Mouse (Mus musculus): Measurements from ENCODE around the gene Btf3l4. TPM values are rescaled to one million over a fixed set of nuclear protein-coding genes. Genes with fewer than 3 reads are reported as not detected.
A peak's percentile ranks its signal among the peaks of the same experiment; 100 is the strongest.

Gene Btf3l4
- polyA plus RNA-seq, 2 experiments, result 22.1 to 47.6 TPM

DNA sequence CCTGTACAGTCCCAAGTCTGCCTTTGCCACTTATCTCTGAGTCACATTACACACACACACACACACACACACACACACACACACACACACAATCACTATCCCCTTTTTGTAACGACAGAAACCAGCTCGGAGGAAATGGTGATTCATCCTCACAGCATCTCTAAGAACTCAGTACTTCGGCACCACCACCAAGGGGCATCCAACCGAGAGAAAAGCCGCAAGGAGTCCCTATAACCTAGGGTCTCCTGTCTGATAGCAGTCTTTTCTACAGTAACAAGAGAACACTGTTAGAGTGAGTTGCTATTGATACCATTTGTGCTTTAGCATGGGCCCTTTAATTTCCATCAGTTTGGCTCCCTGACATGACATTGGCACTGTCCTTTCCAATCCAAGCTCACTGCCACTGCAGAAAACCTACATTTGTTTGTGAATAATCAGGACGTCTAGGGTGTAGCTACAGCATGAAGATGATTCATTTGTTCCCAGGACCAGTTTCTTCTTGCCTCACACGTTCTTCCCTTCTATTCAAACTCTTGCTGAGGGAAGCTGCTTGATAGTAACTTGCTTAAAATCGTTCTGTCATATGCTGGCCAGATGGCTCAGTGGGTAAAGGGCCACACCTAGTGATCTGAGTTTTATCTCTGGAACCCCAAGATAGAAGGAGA, 50.9 kb downstream of the Btf3l4 start:
- Histone ChIP-seq H3K36me3 (replicated peaks; ENCODE audit: control insufficient read depth, insufficient read depth, low read depth) (no peaks in the 10 kb centered on the region), H3K9me3 (ENCODE audit: control insufficient read depth, low read length) (no peaks in the 10 kb centered on the region), H3K4me2 (ENCODE audit: low read depth) (no peak overlapping the region), H3K27me3 (ENCODE audit: control insufficient read depth, insufficient read depth, low read length) (peaks cover 34% of the 10 kb centered on the region), H3K4me3 (ENCODE audit: insufficient read depth in 1 of 2, low read depth in 2 of 2, low read length in 2 of 2) (no peak overlapping the region), H3K4me1 (replicated peaks; ENCODE audit: control insufficient read depth in 2 of 2, insufficient read depth in 2 of 2, low read length in 1 of 2) (no peaks in the 10 kb centered on the region; a peak in 1 of 4 replicates), H3K9ac (replicated peaks) (no peak overlapping the region), H3K27ac (no peak overlapping the region)
- WGBS (ENCODE audit: insufficient replicate concordance), result 25% methylated on average over 8 of the region's 8 CpGs
- TF ChIP-seq CTCF (IDR thresholded peaks at IDR 0.05; ENCODE audit: low read depth), result no peak
- no peak for TF ChIP-seq EP300 (IDR thresholded peaks at IDR 0.05; ENCODE audit: low read depth)
- DNase-seq (ENCODE audit: low read depth in 3 of 3, low spot score in 3 of 3), result no peak
- no peak for ATAC-seq (ENCODE audit: insufficient read depth)

DNA sequence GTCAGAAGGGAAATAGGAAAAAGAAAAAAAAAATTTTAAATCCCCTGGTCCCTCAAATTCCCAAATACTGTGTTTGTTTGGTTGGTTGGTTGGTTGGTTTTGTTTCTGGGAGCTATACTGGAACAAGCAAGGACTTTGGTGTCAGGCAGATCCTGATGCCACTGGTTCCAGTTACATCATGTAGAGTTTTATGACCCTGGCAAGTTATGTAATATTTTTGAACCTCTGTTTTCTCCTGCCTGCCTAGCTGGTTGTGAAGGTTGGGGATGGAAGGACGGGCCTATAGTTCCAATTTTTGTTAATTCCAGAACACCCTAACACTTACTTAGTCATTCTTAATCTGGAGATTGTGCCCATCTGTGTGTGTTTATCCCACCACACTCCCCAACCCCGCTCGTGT, 51.8 kb downstream of the Btf3l4 start:
- Histone ChIP-seq H3K27ac (no peak overlapping the region), H3K27me3 (ENCODE audit: control insufficient read depth, insufficient read depth, low read length) (peaks cover 34% of the 10 kb centered on the region), H3K4me1 (replicated peaks; ENCODE audit: control insufficient read depth in 2 of 2, insufficient read depth in 2 of 2, low read length in 1 of 2) (no peaks in the 10 kb centered on the region; a peak in 1 of 4 replicates), H3K4me2 (ENCODE audit: low read depth) (no peak overlapping the region), H3K36me3 (replicated peaks; ENCODE audit: control insufficient read depth, insufficient read depth, low read depth) (no peaks in the 10 kb centered on the region), H3K9ac (replicated peaks) (no peak overlapping the region), H3K4me3 (ENCODE audit: insufficient read depth in 1 of 2, low read depth in 2 of 2, low read length in 2 of 2) (no peak overlapping the region), H3K9me3 (ENCODE audit: control insufficient read depth, low read length) (no peaks in the 10 kb centered on the region)
- WGBS (ENCODE audit: insufficient replicate concordance), result 50% methylated on average over 3 of the region's 3 CpGs
- DNase-seq (ENCODE audit: low read depth in 3 of 3, low spot score in 3 of 3), result no peak
- TF ChIP-seq CTCF (IDR thresholded peaks at IDR 0.05; ENCODE audit: low read depth) (no peak), EP300 (IDR thresholded peaks at IDR 0.05; ENCODE audit: low read depth) (no peak)
- no peak for ATAC-seq (ENCODE audit: insufficient read depth)

DNA sequence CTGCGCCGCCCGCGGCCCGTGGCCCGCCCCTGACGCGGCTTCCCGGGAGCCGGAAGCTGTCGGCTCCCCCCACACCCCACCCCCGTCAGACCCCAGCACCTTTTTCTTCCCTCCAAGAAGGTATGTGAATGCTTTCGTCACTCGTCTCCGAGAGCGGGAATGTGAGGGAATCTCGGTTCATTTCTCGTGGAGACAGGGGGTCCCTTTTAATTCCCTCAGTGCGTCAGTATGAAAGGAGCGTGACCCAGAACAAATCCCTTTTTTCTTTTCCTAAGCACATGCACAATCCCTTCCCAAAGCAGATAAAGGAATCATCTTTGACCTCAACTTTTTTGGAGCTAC, 52.6 kb downstream of the Btf3l4 start:
- TF ChIP-seq EP300 (IDR thresholded peaks at IDR 0.05; ENCODE audit: low read depth) (no peak), CTCF (IDR thresholded peaks at IDR 0.05; ENCODE audit: low read depth) (no peak)
- Histone ChIP-seq H3K9me3 (ENCODE audit: control insufficient read depth, low read length) (no peaks in the 10 kb centered on the region), H3K4me1 (replicated peaks; ENCODE audit: control insufficient read depth in 2 of 2, insufficient read depth in 2 of 2, low read length in 1 of 2) (no peaks in the 10 kb centered on the region; a peak in 1 of 4 replicates), H3K9ac (replicated peaks) (no peak overlapping the region), H3K27ac (no peak overlapping the region), H3K4me2 (ENCODE audit: low read depth) (peak overlapping the region; percentile 75), H3K27me3 (ENCODE audit: control insufficient read depth, insufficient read depth, low read length) (peaks cover 34% of the 10 kb centered on the region), H3K36me3 (replicated peaks; ENCODE audit: control insufficient read depth, insufficient read depth, low read depth) (no peaks in the 10 kb centered on the region), H3K4me3 (ENCODE audit: insufficient read depth in 1 of 2, low read depth in 2 of 2, low read length in 2 of 2) (peak overlapping the region; percentile 42 to 61; a peak in 3 of 4 replicates)
- WGBS (ENCODE audit: insufficient replicate concordance), result under 1% methylated on average over 20 of the region's 20 CpGs
- ATAC-seq (ENCODE audit: insufficient read depth), result no peak
- no peak for DNase-seq (ENCODE audit: low read depth in 3 of 3, low spot score in 3 of 3)

DNA sequence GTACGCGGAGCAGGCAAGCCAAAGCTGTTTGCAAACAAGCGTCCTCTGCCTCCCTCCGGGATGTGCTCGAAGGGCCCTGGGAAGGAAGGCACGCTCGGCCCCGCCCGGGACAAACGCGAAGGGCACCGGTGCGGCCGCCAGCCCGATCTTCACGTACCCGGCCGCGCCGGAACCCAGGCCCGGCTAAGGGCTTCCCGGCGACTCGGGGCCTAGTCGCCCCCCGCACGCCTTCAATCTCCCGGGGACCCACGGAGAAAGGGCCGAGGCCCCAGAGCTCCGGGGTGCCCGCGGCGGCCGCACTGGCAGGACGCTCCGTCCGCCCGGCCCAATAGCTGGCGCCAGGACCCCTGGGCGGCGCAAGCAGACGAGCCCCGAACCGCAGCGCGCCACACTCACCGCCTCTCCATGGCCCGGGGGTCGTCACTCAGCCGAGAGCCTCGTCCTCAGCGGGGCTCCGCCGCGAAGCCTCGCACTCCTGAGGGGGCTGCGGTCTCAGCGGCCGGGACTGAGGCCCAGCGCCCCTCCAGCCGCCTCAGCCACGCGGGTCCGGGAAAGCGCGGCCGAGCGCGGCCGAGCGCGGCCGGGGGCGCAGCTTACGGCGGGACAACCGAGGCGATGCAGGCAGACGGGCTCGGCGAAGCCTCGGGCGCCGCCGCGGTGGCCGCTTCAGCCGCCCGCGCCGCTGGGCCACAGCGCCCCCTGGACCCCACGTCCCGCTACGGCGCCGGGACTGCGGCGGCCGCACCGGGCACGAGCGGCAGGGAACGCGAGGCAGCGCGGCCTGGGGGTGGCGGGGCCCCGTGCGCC, 53.2 kb downstream of the Btf3l4 start, which contains the start of gene Zfyve9:
Zfyve9 (minus strand) TSS at position 742 of the 807 bp plus-strand sequence.
- ATAC-seq (ENCODE audit: insufficient read depth), result peak; percentile 77
- under 1% methylated on average over 93 of the region's 111 CpGs for WGBS (ENCODE audit: insufficient replicate concordance)

DNA sequence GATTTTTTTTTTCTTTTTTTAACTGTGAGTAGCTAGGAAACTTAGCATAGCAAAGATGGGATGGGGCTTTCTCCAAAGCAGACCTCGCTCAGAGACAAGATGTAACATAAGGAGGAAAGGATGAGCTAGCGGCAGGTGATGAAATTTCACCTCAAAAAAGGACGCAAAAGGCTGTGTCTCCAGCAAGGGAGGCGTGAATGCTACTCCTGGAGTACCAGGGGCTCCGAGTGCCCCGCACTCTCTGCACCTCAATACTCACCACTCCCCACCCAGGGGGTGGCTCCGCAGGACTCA, 53.7 kb downstream of the Btf3l4 start:
- Histone ChIP-seq H3K27ac (no peak overlapping the region), H3K36me3 (replicated peaks; ENCODE audit: control insufficient read depth, insufficient read depth, low read depth) (no peaks in the 10 kb centered on the region), H3K9me3 (ENCODE audit: control insufficient read depth, low read length) (no peaks in the 10 kb centered on the region), H3K4me1 (replicated peaks; ENCODE audit: control insufficient read depth in 2 of 2, insufficient read depth in 2 of 2, low read length in 1 of 2) (no peaks in the 10 kb centered on the region; a peak in 1 of 4 replicates), H3K4me2 (ENCODE audit: low read depth) (peak overlapping the region; percentile 75), H3K27me3 (ENCODE audit: control insufficient read depth, insufficient read depth, low read length) (peaks cover 34% of the 10 kb centered on the region), H3K9ac (replicated peaks) (peak overlapping the region; percentile 19; the same call in 1 of the 2 replicates), H3K4me3 (ENCODE audit: insufficient read depth in 1 of 2, low read depth in 2 of 2, low read length in 2 of 2) (peak overlapping the region; percentile 56 to 61)
- 3% methylated on average over 7 of the region's 7 CpGs for WGBS (ENCODE audit: insufficient replicate concordance)
- ATAC-seq (ENCODE audit: insufficient read depth) (no peak), DNase-seq (ENCODE audit: low read depth in 3 of 3, low spot score in 3 of 3) (no peak)
- no peak for TF ChIP-seq EP300 (IDR thresholded peaks at IDR 0.05; ENCODE audit: low read depth)
- TF ChIP-seq CTCF (IDR thresholded peaks at IDR 0.05; ENCODE audit: low read depth), result no peak

More for the DNA sequence above, 53.2 kb downstream of the Btf3l4 start, which contains the start of gene Zfyve9:
- Histone ChIP-seq H3K9ac (replicated peaks) (peak within 1 kb of the TSS; percentile 19), H3K27ac (no peak within 1 kb of the TSS), H3K4me3 (ENCODE audit: insufficient read depth in 1 of 2, low read depth in 2 of 2, low read length in 2 of 2) (peak within 1 kb of the TSS; percentile 56 to 61), H3K27me3 (ENCODE audit: control insufficient read depth, insufficient read depth, low read length) (peaks cover 34% of the 10 kb centered on the region), H3K36me3 (replicated peaks; ENCODE audit: control insufficient read depth, insufficient read depth, low read depth) (no peaks in the 10 kb centered on the region), H3K4me1 (replicated peaks; ENCODE audit: control insufficient read depth in 2 of 2, insufficient read depth in 2 of 2, low read length in 1 of 2) (no peaks in the 10 kb centered on the region; a peak in 1 of 4 replicates), H3K4me2 (ENCODE audit: low read depth) (peak within 1 kb of the TSS; percentile 75), H3K9me3 (ENCODE audit: control insufficient read depth, low read length) (no peaks in the 10 kb centered on the region)
- peak in 2 of 3 experiments; percentile 10 to 26 for DNase-seq (ENCODE audit: low read depth in 3 of 3, low spot score in 3 of 3)
- no peak for TF ChIP-seq EP300 (IDR thresholded peaks at IDR 0.05; ENCODE audit: low read depth)
- TF ChIP-seq CTCF (IDR thresholded peaks at IDR 0.05; ENCODE audit: low read depth), result peak; percentile 20; the same call in 1 of the 2 replicates

Measured in liver, embryonic 14.5 days (tissue).